Mouse (Mus musculus): ENCODE measurements around the gene Spx.

The Spx gene
- long read RNA-seq, experiment 1: 0 reads
- long read RNA-seq, experiment 2: 0 reads

DNA sequence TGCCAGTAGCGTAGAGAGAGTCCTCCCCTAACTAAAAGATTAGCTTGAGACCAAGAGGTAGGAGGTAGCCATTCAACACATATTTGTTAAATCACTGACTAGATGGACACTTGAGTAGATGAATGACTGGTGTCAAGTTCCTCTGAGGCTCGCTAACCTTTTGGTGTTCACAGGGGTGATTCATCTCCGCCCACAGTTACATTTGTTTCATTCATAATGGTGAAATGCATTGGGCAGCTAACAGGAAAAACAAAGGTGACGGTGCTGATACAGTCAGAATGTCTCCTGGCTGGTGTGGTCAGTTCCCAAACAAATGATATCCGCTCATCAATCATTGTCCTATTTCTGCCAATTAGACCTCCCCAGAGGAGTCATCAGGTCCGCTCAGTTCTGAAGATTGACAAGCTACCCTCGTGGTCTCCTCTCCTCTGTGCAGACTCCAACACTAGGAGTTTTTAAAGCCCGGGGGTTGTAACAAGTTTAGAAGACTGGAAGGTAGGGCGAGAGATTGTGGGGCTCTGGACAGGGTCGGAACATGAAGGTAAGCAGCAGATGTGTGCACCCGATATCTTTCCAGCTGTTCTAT, at the start of gene Spx:
Gene Spx (plus strand): TSS at position 536 of the 586 bp plus-strand sequence.
- intact Hi-C loops (cut with DNase I): no loop called here

GRCm38 (mm10) chr6:142365742-142366472, 47.3 kb upstream of the Spx start:
- intact Hi-C loops (cut with DNase I): no loop called here

DNA sequence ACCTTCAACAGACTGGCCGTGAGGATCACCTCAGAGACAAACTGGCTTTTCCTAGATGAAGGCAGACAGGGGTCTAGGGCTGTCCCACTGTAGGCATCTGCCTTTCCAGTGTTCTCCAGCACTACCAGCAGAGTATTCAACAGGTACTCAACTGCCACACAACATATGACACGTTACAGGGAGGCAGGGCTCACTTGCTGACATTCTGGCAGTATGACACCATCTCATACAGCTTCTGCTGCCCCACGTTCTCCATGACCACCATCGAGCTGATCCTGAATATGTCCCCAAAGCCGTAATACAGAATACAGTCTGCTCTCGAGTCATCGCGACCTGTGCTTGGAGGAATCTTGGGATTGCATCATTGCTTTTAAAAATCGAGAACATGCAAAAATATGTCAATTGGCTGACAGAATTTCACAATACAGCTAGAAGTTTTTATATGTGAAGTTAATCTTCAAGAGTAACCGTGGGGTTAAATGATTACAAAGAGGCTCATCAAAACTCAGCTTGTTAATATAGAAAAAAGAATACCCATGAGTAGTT, 46.7 kb upstream of the Spx start:
- intact Hi-C loops (cut with DNase I): no loop called here

GRCm38 (mm10) chr6:142367565-142367964, 45.7 kb upstream of the Spx start:
- intact Hi-C loops (cut with DNase I): no loop called here

DNA sequence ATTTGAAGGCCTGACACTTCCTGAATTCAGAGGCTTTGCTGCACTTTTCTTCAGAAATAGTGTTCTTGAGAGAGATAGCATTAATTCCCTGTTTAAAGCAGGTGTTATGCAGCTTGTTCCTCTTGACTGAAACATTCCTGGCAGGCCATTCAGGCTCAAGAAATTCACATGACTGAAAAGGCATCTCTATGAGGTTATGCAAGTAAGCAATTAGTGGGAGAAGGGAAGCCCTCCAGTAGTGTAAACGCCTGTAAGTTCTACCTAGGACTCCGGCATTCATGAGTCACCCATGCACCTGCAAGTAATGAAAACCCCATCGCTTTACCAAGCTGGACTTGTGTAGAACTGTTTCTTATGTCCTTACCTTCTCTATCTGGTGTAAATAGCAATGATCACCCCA, 43.7 kb upstream of the Spx start:
- intact Hi-C loops (cut with DNase I): no loop called here

DNA sequence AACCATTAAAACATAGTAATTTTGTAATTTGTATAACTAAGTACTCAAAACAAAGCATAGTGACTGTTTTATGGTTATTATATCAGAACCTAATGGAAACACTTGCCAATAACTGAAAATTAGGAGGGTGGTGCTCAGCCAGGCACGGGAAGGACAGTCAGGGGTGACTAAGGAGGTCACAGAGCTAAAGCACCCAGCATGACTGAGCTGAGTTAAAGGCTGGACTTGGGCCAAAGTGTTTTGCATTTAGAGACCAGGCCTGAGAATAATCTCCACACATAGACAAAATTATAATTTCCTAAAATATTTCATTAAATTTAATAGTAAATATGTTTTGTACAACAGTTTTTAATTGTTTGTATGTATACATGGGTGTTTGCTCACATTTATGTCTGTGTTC, 36.2 kb upstream of the Spx start:
- intact Hi-C loops (cut with DNase I): no loop called here

DNA sequence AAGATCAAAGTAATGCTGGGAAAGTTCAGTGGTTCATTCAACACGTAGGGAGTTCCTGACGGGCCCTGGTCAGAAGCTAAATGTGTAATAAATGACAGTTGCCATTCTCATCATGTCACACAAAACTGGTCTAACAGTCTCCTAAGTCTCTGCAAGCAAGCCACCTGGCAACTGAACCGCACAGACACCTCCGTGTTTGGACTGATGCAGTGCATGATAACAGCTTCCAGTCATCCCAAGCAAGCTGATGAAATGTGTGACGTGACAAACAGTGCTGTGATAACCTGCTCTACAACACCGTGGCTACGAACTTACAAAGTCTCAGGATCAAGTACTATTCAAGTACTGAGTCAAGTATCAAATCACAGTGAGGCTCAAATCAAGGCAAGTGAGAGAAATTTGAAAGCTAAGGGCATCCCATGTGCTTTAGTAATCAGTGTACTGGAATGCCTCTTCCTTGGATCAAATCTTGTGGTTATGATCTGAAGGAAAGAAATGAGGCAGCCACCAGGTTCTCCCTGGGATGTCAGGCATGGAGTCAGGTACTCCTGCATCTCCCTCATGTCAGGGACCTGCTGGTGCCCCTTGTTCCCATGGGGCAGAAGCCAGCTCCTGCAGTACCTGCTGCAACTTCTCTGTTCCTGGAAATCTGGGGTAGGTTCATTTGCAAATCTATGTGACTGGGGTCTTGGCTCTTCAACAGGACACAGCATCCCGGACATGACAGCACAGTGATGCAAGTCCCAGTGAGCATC, 34.5 kb upstream of the Spx start:
- intact Hi-C loops (cut with DNase I): no loop called here

DNA sequence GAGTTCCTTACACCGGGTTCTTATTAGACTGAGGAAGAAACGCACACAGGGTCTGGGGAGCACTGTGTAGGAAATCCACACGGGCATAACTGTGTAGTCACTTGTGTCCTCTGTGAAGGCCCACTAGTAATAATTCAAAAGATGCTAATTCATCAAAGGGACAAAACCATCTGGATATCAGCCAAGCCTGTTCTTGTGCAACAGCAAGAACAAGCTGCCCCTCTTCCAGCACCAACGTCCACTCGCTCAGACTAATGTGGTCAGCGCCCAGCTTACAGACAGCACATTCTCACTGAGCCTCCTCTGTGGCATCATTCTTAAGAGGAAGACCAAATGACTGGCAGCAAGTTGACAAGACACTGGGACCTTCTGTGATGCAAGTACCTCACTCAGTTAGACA, 33.3 kb upstream of the Spx start:
- intact Hi-C loops (cut with DNase I): loop anchor here (10.0 kb wide), 1 partner anchor 135 kb away; no protein-coding TSS in a partner anchor

GRCm38 (mm10) chr6:142381615-142382014, 31.6 kb upstream of the Spx start:
- intact Hi-C loops (cut with DNase I): loop anchor here (10.0 kb wide), 1 partner anchor 133 kb away; no protein-coding TSS in a partner anchor

DNA sequence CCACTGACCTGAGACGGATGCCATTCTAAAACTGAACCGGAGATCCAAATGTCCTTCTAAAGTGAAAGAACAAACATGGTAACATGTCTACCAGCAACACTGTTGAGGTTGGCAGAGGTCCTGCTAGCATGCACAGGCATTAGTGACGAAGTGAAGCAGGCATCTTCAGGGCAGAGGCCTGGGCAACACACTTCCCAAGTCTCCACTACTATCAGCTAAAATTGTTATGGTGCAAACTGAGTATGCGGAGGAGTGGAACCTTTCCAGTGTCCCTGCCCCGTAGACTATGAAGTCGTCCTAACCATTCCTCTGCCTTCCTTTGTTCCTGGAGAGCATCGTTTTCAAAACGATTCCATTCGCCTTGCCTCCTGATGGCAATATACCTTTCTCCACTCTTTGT, 28.7 kb upstream of the Spx start:
- intact Hi-C loops (cut with DNase I): loop anchor here (10.0 kb wide), 1 partner anchor 130 kb away; no protein-coding TSS in a partner anchor

GRCm38 (mm10) chr6:142386285-142387010, 26.8 kb upstream of the Spx start:
- intact Hi-C loops (cut with DNase I): loop anchor here (5.0 to 10.0 kb wide), 3 partner anchors 39 to 371 kb away; partner anchors contain the start of genes Cmas and Pyroxd1

- intact Hi-C loops (cut with DNase I): loop anchor here (5.0 to 10.0 kb wide), 3 partner anchors 40 to 370 kb away; partner anchors contain the start of genes Cmas and Pyroxd1
Measured at GRCm38 (mm10) chr6:142387011-142387754, 26.1 kb upstream of the Spx start, which contains the start of the genes Recql and Golt1b. Gene Recql (minus strand): TSS chr6:142387087. Gene Golt1b (plus strand): TSS chr6:142387221.

- intact Hi-C loops (cut with DNase I): loop anchor here (5.0 to 10.0 kb wide), 3 partner anchors 41 to 369 kb away; partner anchors contain the start of genes Cmas and Pyroxd1
Measured at GRCm38 (mm10) chr6:142387755-142388271, 25.4 kb upstream of the Spx start.

DNA sequence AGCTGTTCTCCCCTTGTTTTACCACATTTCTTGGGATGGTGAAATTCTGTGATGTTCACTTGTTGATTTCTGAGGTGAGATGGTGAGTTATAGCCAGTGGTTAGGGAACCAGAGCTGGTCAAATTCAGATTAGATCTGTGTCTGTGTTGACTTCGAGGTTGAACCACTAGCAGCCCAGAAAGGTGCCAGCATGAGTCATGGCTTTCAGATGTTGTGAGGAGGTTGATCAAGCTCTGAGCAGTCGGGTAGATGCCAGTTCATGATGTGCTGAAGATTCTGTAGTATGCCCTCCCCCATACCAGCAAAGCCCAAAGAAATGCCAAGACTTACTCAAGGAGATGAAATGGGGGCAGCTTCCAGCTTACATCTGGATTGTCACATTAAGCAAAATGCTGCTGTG, 24.1 kb upstream of the Spx start:
- intact Hi-C loops (cut with DNase I): loop anchor here (5.0 to 10.0 kb wide), 3 partner anchors 42 to 368 kb away; partner anchors contain the start of genes Cmas and Pyroxd1

DNA sequence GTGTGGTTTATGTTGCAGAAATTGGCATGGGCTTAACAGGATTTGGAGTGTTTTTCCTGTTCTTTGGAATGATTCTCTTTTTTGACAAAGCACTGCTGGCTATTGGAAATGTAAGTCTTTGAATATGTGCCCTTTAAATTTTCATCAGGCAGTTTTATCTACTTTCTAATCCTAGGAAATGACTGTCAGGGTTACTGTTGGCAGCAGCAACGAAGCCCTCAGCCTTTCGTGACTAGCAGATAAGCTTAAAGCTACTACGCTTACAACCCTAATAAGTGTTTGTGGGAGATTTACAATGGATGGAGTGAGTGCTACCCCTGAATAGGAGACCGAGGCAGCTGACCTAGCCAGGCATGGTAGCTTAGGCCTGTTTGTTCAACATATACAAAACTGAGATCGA, 20.9 kb upstream of the Spx start:
- intact Hi-C loops (cut with DNase I): no loop called here

DNA sequence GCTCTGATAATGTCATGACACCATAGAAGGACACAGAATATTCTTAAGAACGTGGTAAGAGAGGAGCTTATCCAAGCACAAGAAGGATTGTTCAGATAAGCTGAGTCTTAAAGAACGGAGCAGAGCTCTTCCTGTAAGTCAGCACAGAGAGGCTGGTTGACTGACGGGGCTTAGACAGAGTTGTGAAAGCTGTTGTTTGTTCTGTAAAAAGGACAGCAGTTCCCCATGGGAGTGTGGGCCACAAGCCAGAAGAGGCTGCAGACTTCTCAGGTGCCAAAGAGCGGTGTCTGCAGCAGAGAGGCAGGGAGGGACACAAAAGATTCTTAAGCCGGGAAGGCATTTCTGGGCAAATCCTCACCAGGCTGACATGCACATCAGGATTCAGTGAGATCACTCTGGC, 18.6 kb upstream of the Spx start:
- intact Hi-C loops (cut with DNase I): no loop called here

- intact Hi-C loops (cut with DNase I): no loop called here
Measured at GRCm38 (mm10) chr6:142395756-142396155, 17.5 kb upstream of the Spx start.

- intact Hi-C loops (cut with DNase I): no loop called here
Measured at GRCm38 (mm10) chr6:142411140-142411539, 2.1 kb upstream of the Spx start.

DNA sequence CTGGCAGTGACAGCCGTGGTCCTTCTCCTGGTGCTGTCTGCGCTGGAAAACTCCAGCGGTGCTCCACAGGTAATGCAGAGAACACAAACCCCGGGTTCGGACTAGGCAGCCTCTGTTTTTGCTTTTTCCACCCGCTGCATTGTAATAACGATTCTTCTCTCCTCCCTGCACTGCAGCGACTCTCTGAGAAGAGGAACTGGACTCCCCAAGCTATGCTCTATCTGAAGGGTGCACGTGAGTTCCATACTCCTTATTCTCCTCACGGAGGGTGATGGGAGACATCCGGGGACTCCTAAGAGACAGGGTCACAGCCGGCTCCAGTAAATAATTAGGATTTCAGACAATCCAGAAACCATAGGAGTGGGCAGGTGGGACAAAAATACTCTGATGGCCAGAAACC, 604 bp downstream of the Spx start:
- intact Hi-C loops (cut with DNase I): no loop called here

DNA sequence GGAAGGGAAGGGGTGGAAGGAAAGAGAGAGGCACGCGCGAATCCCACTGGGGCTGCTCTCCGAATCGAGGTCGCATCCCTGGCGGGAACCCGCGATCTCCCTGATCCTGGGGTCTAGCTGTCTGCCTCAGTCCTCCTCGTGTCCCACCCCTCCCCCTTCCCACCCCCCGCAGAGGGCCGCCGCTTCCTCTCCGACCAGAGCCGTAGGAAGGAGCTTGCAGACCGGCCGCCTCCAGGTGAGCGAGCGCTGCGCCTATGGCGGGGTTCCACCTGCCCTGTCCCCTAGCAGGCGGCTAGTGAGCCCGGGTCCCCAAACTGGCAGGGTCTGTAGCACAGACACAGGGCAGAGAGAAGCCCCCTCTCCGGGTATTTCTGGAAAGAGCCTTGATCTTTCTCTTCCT, 1.4 kb downstream of the Spx start:
- intact Hi-C loops (cut with DNase I): no loop called here

All from adrenal gland (tissue).